Mouse (Mus musculus) yolk sac, embryonic 10.5 days (tissue): ENCODE data around the gene Tnpo2.

Source experiments
- DNase-seq: peaks from one replicate; pipeline ENCODE4 v3.0.0-alpha.2; 2017; ENCODE audit warnings: low spot score

The Tnpo2 gene

GRCm38 (mm10) chr8:85036718-85037365 lies at the start of gene Tnpo2:
Gene Tnpo2, plus strand, starts transcription at chr8:85036915.
- peak; percentile 93 for DNase-seq

GRCm38 (mm10) chr8:84987388-84987787 lies 49.3 kb upstream of the Tnpo2 start:
- no peak for DNase-seq

GRCm38 (mm10) chr8:84987903-84988302 lies 48.8 kb upstream of the Tnpo2 start:
- DNase-seq, result no peak

GRCm38 (mm10) chr8:84989311-84989731 lies 47.4 kb upstream of the Tnpo2 start:
- peak; percentile 77 for DNase-seq

- DNase-seq, result peak; percentile 83
These were observed 46.9 kb upstream of the Tnpo2 start for GRCm38 (mm10) chr8:84989810-84990209.

GRCm38 (mm10) chr8:84990349-84990748 lies 46.4 kb upstream of the Tnpo2 start, which contains the start of gene Hook2:
Gene Hook2, plus strand, starts transcription at chr8:84990603.
- peak; percentile 98 for DNase-seq

GRCm38 (mm10) chr8:84990836-84991235 lies 45.9 kb upstream of the Tnpo2 start:
- DNase-seq, result peak; percentile 93

GRCm38 (mm10) chr8:84994375-84994774 lies 42.3 kb upstream of the Tnpo2 start:
- peak; percentile 56 for DNase-seq

GRCm38 (mm10) chr8:84995680-84996079 lies 41.0 kb upstream of the Tnpo2 start:
- no peak for DNase-seq

GRCm38 (mm10) chr8:84996978-84997377 lies 39.7 kb upstream of the Tnpo2 start:
- no peak for DNase-seq

- DNase-seq, result peak; percentile 73
These were observed 38.9 kb upstream of the Tnpo2 start for GRCm38 (mm10) chr8:84997649-84998295.

- no peak for DNase-seq
These were observed 29.0 kb upstream of the Tnpo2 start for GRCm38 (mm10) chr8:85007686-85008085.

- no peak for DNase-seq
These were observed 25.5 kb upstream of the Tnpo2 start for GRCm38 (mm10) chr8:85011242-85011641.

GRCm38 (mm10) chr8:85013230-85013840 lies 23.4 kb upstream of the Tnpo2 start:
- peak; percentile 50 for DNase-seq

GRCm38 (mm10) chr8:85014431-85014830 lies 22.3 kb upstream of the Tnpo2 start, which contains the start of gene Best2:
Gene Best2, minus strand, starts transcription at chr8:85014531.
- DNase-seq, result no peak

GRCm38 (mm10) chr8:85016724-85017123 lies 20.0 kb upstream of the Tnpo2 start:
- no peak for DNase-seq

- DNase-seq, result no peak
These were observed 19.5 kb upstream of the Tnpo2 start for GRCm38 (mm10) chr8:85017209-85017608.

GRCm38 (mm10) chr8:85021514-85022055 lies 15.1 kb upstream of the Tnpo2 start:
- DNase-seq, result no peak

GRCm38 (mm10) chr8:85023846-85024245 lies 12.9 kb upstream of the Tnpo2 start:
- DNase-seq, result no peak

GRCm38 (mm10) chr8:85025098-85025932 lies 11.4 kb upstream of the Tnpo2 start, which contains the start of gene Asna1:
Gene Asna1, minus strand, starts transcription at chr8:85025281.
- DNase-seq, result peak; percentile 91

- peak; percentile 96 for DNase-seq
These were observed 9.8 kb upstream of the Tnpo2 start, which contains the start of gene Trir for GRCm38 (mm10) chr8:85026670-85027515. Gene Trir, plus strand, starts transcription at chr8:85026823.
